Mouse (Mus musculus) adipocyte (in vitro differentiated cells): ENCODE results near the gene Sec24a.
"Not testable (repeated sequence)": the region's sequence is repeated elsewhere in the genome, so short reads cannot be mapped to it uniquely, and the experiment has no call there.

Experiments used
- DNase-seq: peaks from one replicate; pipeline ENCODE4 v3.0.0-alpha.2; 2016; ENCODE audit warnings: low spot score

The Sec24a gene

DNA sequence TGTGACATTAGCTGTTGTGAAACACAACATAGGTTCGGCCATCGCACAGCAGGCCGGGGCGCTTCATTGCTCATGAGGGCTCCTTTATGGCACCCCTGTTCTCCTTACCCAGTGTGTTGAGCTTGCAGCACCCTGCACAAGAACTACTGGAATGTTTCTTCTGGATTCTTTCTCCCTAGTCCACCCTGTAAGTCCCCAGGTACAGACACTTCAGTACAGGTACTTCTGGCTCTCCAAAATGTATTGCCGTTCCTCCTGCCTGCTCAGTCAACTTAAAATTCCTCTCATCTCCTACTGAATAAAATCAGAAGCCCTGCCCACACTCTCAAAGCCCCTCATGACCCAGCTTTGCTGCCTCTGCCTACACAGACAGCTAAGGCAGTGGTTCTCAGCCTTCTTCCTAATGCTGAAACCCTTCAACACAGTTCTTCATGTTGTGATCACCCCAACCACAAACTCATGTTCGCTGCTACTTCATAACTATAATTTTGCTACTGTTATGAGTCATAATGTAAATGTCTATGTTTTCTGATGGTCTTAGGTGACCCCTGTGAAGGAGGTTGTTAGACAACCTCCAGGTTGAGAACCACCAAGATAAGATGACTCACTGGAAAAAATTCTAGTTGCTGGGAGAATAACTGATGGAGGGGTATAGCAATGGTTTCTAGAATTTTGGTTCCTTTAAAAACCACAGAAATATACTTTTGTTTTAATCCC, 3.3 kb downstream of the Sec24a start:
- no peak for DNase-seq

- DNase-seq = no peak
These were observed 4.2 kb downstream of the Sec24a start for GRCm38 (mm10) chr11:51759251-51759650.

- DNase-seq = not testable (repeated sequence)
These were observed 5.2 kb downstream of the Sec24a start for GRCm38 (mm10) chr11:51758207-51758606.

GRCm38 (mm10) chr11:51757625-51758024, 5.8 kb downstream of the Sec24a start:
- no peak for DNase-seq

DNA sequence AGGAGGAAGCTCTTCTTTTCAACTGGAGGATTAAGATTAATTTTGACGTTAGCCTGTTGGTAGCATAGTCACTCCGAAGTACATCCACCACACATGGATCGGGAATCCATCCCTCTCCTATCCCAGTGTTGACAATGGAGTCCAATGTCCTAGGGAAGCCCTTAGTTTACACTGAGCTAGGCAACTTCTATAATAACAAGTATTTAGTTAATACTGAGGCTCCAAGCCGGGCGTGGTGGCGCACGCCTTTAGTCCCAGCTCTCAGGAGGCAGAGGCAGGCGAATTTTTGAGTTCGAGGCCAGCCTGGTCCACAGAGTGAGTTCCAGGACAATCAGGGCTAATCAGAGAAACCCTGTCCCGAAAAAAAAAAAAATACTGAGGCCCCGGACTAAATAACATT, 6.4 kb downstream of the Sec24a start:
- no peak for DNase-seq

- peak; percentile 93 for DNase-seq
These were observed 7.1 kb downstream of the Sec24a start for GRCm38 (mm10) chr11:51756352-51756771.

DNA sequence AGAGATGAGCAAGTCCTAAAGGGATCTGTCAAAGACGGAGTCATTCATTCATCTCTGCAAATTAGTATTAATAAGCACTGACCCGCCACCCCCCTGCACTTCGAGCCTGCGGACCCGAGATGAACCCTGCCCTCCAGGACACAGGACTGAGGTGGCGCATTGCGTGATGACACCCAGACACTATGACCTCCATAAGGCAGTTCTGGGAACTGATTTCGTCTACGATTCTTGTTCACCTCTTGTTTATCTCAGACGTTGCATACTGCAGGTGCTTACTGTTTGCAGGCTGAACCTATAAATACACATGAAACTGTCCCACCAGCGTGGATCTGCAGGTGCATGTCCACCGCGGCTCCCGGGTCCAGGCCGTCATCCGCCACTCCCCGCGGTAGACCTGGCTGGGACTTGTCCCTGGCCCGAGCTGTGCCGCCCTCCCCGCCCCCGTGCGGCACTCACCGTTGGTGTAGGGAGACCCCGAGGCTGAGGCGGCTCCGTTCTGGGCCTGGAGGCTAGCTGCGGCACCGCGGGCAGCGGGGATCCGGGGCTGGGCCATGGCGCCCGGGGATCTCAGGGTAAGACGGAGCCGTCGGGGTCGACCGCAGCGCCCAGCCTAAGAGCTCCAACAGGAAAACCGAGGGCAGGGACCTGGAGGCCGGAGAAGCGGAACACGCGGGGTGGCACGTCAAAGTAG, 7.7 kb downstream of the Sec24a start:
- DNase-seq = peak; percentile 28

DNA sequence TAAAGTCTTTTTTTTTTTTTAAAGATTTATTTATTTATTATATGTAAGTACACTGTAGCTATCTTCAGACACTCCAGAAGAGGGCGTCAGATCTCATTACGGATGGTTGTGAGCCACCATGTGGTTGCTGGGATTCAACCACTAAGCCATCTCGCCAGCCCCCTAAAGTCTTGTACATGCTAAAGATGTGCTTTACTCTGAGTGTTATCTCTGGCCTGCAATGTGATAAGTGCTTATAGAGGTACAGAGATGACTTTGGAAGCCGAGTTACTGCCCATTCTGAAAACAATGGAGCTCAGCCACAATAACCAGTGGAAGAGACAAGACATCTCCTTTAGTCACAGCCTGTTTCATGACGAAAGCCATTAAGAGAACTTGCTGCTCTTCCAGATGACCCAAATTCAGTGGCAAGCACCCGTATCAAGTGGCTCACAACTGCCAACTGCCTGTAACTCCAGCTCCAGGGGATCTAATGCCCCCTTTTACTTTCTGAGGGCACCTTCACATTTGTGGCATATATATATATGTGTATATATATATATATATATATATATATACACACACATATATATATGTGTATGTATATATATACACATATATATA, 11.7 kb downstream of the Sec24a start:
- DNase-seq = not testable (repeated sequence)

DNA sequence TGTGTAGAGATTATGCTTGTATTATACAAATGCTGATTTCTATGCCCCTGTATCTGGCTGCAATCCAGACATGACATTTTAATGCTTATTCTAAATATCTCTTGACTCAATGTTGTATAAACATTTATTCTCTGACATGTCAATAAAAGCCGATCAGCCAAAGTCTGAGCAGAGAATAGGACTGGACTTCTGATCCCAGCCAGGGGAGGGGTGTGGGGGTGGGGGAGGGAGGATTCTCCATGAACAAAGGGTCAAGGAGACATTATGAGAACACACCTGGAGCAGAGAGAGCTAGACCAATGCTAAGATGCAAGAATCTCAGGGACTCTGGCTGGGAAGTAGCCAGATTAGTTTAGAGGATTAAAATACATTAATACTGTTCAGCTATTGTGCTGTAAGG, 17.3 kb downstream of the Sec24a start:
- no peak for DNase-seq

- no peak for DNase-seq
These were observed 22.7 kb downstream of the Sec24a start for GRCm38 (mm10) chr11:51740701-51741100.

DNA sequence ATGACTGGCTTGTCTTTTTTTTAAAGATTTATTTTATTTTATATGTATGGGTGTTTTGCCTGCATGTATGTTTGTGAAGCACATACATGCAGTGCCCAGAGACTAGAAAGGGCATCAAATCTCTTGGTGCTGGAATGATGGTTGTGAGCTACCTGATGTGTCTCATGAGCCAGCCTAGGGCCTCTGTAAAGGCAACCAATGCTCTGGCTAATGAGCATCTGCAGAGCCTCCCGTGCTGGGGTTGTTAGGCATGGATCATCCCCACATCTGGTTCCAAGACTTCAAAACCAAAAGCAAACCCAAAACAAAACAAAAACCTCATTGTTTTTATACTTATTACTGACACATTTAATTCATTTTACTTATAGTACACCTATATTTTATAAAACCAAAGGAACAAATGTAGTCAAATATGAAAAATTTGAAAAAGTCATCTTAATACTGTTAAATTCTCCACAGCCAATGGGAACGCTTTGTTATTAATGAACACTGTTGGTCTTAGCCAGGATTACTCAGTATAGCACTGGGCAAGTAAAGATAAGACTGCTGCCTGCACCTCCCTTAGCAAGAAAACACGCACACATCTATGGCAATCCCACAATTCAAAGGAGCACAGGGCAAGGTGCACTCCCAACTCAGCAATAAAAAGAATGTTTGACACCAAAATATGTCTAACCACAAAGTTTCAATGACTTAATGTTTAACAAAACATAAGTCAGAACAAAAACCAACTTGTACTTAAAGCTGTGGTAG, 24.6 kb downstream of the Sec24a start:
- no peak for DNase-seq

GRCm38 (mm10) chr11:51734218-51734617, 29.2 kb downstream of the Sec24a start:
- DNase-seq = not testable (repeated sequence)

GRCm38 (mm10) chr11:51732883-51733282, 30.6 kb downstream of the Sec24a start:
- no peak for DNase-seq

DNA sequence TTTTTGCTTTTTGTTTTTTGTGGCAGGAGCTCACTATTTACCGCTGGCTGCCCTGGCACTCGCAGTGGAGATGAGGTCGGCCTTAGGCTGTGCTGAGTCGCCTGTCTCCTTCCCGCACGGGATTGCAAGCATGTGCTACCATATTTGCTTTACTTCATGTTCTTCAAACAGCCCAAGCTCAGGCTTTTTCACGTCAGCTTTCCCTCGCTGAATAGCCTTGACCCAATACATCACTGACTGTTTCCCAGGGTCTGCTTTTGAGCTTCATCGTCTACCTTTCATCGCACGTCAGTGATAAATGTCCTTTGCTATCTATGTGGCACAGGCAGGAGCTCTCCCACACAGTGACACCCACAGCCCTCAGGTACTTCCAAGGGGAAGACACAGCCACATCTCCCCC, 42.4 kb downstream of the Sec24a start:
- no peak for DNase-seq

DNA sequence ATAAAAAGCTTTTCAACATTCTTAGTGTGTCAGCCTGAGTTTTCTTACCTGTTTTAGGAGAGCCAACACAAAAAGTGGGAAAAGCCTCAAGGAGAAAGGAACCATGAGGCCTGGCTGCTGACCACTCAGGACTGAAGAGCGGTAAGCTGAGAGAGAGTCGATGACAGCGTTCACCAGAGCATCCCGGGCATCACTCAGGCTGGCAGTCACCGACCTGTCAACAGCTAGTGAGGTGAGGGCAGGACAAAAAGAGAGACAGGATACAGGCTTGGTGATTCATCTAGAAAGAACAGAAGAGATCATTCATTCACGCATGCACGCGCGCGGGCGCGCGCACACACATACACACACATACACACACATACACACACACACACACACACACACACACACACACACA, 56.4 kb downstream of the Sec24a start:
- DNase-seq = no peak

DNA sequence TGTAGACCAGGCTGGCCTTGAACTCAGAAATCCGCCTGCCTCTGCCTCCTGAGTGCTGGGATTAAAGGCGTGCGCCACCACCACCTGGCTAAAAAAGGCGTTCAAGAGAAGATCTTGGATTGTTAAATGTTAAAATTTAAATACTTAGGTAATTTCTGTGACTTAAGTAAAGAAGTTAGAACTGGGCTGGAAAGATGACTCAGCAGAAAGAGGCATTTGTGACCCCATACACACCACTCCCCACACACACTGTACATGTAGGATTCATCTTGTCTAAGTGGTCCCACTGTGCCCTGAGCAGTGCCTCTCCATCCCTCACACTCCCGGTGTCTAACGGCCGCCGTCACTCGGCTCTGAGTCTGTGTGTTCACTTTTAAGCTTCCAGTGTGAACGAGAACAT, 57.0 kb downstream of the Sec24a start:
- no peak for DNase-seq

- DNase-seq = no peak
These were observed 59.9 kb downstream of the Sec24a start for GRCm38 (mm10) chr11:51703379-51703998.

GRCm38 (mm10) chr11:51702831-51703230, 60.6 kb downstream of the Sec24a start:
- no peak for DNase-seq

DNA sequence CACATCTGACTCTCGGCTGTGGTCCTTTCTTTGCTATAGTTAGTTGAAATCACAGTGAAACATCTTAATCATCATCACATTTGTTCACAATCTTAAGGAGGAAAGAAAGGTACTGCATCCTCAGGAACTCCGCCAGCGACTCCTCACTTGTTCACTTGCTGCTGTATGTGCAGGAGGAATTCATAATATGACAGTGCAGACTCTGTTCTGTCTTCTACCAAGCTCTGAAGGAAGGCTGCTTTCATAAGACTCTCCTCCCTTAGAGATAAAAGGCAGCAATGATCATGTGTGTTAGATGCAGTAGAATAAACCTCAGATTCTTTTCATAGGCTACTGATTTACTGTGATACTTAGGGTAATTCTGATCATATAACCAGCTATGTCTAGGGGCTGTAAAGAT, 68.5 kb downstream of the Sec24a start:
- no peak for DNase-seq

DNA sequence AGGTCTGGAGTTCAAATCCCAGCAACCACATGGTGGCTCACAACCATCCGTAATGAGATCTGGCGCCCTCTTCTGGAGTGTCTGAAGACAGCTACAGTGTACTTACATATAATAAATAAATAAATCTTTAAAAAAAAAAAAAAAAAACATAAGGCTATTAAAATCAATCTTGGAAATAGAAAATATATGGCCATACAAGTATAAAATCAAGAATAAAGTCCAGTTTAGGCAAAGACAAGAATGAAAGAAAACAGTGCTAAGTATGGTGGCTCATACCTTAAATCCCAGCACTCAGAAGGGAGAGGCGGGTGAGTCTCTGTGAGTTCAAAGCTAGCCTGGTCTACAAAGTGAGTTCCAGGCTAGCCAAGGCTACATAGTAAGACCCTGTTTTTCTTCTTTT, 72.8 kb downstream of the Sec24a start:
- not testable (repeated sequence) for DNase-seq

DNA sequence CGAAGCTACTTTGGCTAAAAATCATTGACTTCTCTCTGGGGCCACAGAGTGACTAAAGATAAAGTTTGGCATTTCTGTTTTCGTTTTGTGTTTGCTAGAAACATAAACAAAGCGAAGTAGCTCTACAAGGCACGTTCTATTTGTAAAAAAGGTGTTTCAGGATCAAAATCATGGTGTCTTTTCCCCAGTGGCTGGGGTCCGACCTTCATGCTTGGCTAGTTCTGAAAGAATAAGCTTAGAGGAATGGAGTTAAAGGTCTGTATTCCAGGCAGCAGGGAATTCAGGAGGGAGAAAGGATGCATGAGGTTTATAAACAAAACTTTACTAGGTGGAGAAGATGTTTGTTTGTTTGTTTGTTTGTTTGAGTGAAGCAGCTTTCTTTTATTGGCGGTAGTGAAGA, 74.1 kb downstream of the Sec24a start:
- no peak for DNase-seq
